Mouse (Mus musculus) liver, adult 2 months (tissue): ENCODE measurements at regions not wholly inside any gene's neighbourhood (a gene's known extent, or its start where the extent isn't known, plus 50 kb on each side); places are given as distances from the start of the nearest gene placed in this dataset.

Source experiments
- CTCF ChIP-seq: fragments of 200-500 bp; IDR thresholded peaks from 2 replicates; pipeline ENCODE4 v1.5.1; 2011; ENCODE audit warnings: low read depth, low read length, control low read depth
- POLR2A ChIP-seq: fragments of 200-500 bp; IDR thresholded peaks from 2 replicates; pipeline ENCODE4 v1.6.1; 2011; ENCODE audit warnings: low read length, control low read depth; ENCODE audit not compliant: insufficient read depth; ENCODE audit errors: extremely low read depth

GRCm38 (mm10) chr2:169071267-169071666 is 115.9 kb upstream of the Zfp64 start:
- TF ChIP-seq CTCF = no peak
- TF ChIP-seq POLR2A = no peak
